Mouse (Mus musculus): ENCODE data around the gene D8Ertd738e.
"Not testable (repeated sequence)": the region's sequence is repeated elsewhere in the genome, so short reads cannot be mapped to it uniquely, and the experiment has no call there.

Gene D8Ertd738e

GRCm38 (mm10) chr8:84249257-84250170 is at the start of gene D8Ertd738e:
D8Ertd738e (minus strand) TSS chr8:84249719.
- peak; percentile 81 for DNase-seq (ENCODE audit: low read depth, low spot score)

- DNase-seq (ENCODE audit: low read depth, low spot score): no peak
Measured at GRCm38 (mm10) chr8:84297029-84297785, 47.7 kb upstream of the D8Ertd738e start.

- peak; percentile 36 for DNase-seq (ENCODE audit: low read depth, low spot score)
Measured at GRCm38 (mm10) chr8:84291688-84292087, 42.2 kb upstream of the D8Ertd738e start.

- no peak for DNase-seq (ENCODE audit: low read depth, low spot score)
Measured at GRCm38 (mm10) chr8:84291086-84291485, 41.6 kb upstream of the D8Ertd738e start.

- no peak for DNase-seq (ENCODE audit: low read depth, low spot score)
Measured at GRCm38 (mm10) chr8:84288892-84289291, 39.4 kb upstream of the D8Ertd738e start.

GRCm38 (mm10) chr8:84285665-84286064 is 36.1 kb upstream of the D8Ertd738e start:
- not testable (repeated sequence) for DNase-seq (ENCODE audit: low read depth, low spot score)

- DNase-seq (ENCODE audit: low read depth, low spot score): no peak
Measured at GRCm38 (mm10) chr8:84284608-84285063, 35.1 kb upstream of the D8Ertd738e start.

GRCm38 (mm10) chr8:84280777-84281176 is 31.3 kb upstream of the D8Ertd738e start:
- DNase-seq (ENCODE audit: low read depth, low spot score): no peak

GRCm38 (mm10) chr8:84276447-84276846 is 26.9 kb upstream of the D8Ertd738e start:
- DNase-seq (ENCODE audit: low read depth, low spot score): no peak

- no peak for DNase-seq (ENCODE audit: low read depth, low spot score)
Measured at GRCm38 (mm10) chr8:84273968-84274367, 24.4 kb upstream of the D8Ertd738e start.

- no peak for DNase-seq (ENCODE audit: low read depth, low spot score)
Measured at GRCm38 (mm10) chr8:84272302-84272701, 22.8 kb upstream of the D8Ertd738e start.

- peak; percentile 100 for DNase-seq (ENCODE audit: low read depth, low spot score)
Measured at GRCm38 (mm10) chr8:84269950-84270773, 20.6 kb upstream of the D8Ertd738e start, which contains the start of gene Ccdc130. Ccdc130 (minus strand) TSS chr8:84270380.

GRCm38 (mm10) chr8:84261098-84261497 is 11.6 kb upstream of the D8Ertd738e start:
- DNase-seq (ENCODE audit: low read depth, low spot score): no peak

- peak; percentile 77 for DNase-seq (ENCODE audit: low read depth, low spot score)
Measured at GRCm38 (mm10) chr8:84256822-84257610, 7.5 kb upstream of the D8Ertd738e start, which contains the start of gene Mri1. Mri1 (minus strand) TSS chr8:84257326.

- DNase-seq (ENCODE audit: low read depth, low spot score): no peak
Measured at GRCm38 (mm10) chr8:84256458-84256821, 6.9 kb upstream of the D8Ertd738e start.

GRCm38 (mm10) chr8:84255858-84256257 is 6.3 kb upstream of the D8Ertd738e start:
- DNase-seq (ENCODE audit: low read depth, low spot score): no peak

GRCm38 (mm10) chr8:84241821-84242220 is 7.7 kb downstream of the D8Ertd738e start:
- DNase-seq (ENCODE audit: low read depth, low spot score): no peak

GRCm38 (mm10) chr8:84241167-84241566 is 8.4 kb downstream of the D8Ertd738e start:
- no peak for DNase-seq (ENCODE audit: low read depth, low spot score)

GRCm38 (mm10) chr8:84237542-84238229 is 11.8 kb downstream of the D8Ertd738e start:
- DNase-seq (ENCODE audit: low read depth, low spot score): no peak

GRCm38 (mm10) chr8:84236998-84237473 is 12.5 kb downstream of the D8Ertd738e start, which contains the start of gene Zswim4:
Zswim4 (minus strand) TSS chr8:84237055.
- peak; percentile 99 for DNase-seq (ENCODE audit: low read depth, low spot score)
